Mouse (Mus musculus): Measurements from ENCODE around the gene Nbdy.

- TF ChIP-seq POLR2A (IDR thresholded peaks at IDR 0.05; ENCODE audit: insufficient read depth, low read depth, low read length) (no peak), CTCF (IDR thresholded peaks at IDR 0.05; ENCODE audit: insufficient read depth, low read depth, low read length) (no peak)
Observed at GRCm38 (mm10) chrX:153719602-153720001, 3.8 kb upstream of the Nbdy start.
